Mouse (Mus musculus): ENCODE data around the gene Tmem214. TPM values are rescaled to one million over a fixed set of nuclear protein-coding genes. Genes with fewer than 3 reads are reported as not detected.
"Not testable (repeated sequence)": the region's sequence is repeated elsewhere in the genome, so short reads cannot be mapped to it uniquely, and the experiment has no call there.

Gene Tmem214
- polyA plus RNA-seq, 1 experiment from 2014 or later: 60.7 TPM

GRCm38 (mm10) chr5:30866871-30867270 lies 941 bp upstream of the Tmem214 start:
- Histone ChIP-seq H3K4me3 (ENCODE audit: low read depth, low read length) (no peak overlapping the region), H3K27me3 (replicated peaks; ENCODE audit: control insufficient read depth, insufficient read depth, low read length) (no peaks in the 10 kb centered on the region), H3K9ac (ENCODE audit: low read length) (no peak overlapping the region), H3K4me1 (replicated peaks; ENCODE audit: control insufficient read depth, insufficient read depth, low read length) (peaks cover 13% of the 10 kb centered on the region), H3K9me3 (ENCODE audit: control insufficient read depth, low read length) (no peaks in the 10 kb centered on the region), H3K27ac (ENCODE audit: low read depth) (no peak overlapping the region), H3K4me2 (ENCODE audit: low read length) (no peak overlapping the region), H3K36me3 (ENCODE audit: control insufficient read depth, insufficient read depth, low read length) (peaks cover 9% of the 10 kb centered on the region)
- ATAC-seq (replicated peaks; ENCODE audit: low FRiP score, low TSS enrichment, low read depth) (no peak), DNase-seq (ENCODE audit: low spot score) (no peak)
- WGBS: 90% methylated on average over 3 of the region's 3 CpGs

GRCm38 (mm10) chr5:30868981-30869380 lies 1.2 kb downstream of the Tmem214 start:
- WGBS: 20% methylated on average over 9 of the region's 9 CpGs
- H3K4me2 ChIP-seq (ENCODE audit: low read length): peak overlapping the region; percentile 61
- ATAC-seq (replicated peaks; ENCODE audit: low FRiP score, low TSS enrichment, low read depth) (peak; percentile 54), DNase-seq (ENCODE audit: low spot score) (no peak)
- H3K36me3 ChIP-seq (ENCODE audit: control insufficient read depth, insufficient read depth, low read length): peaks cover 30% of the 10 kb centered on the region
- H3K4me3 ChIP-seq (ENCODE audit: low read depth, low read length): peak overlapping the region; percentile 95
- H3K9me3 ChIP-seq (ENCODE audit: control insufficient read depth, low read length): no peaks in the 10 kb centered on the region
- no peaks in the 10 kb centered on the region for H3K27me3 ChIP-seq (replicated peaks; ENCODE audit: control insufficient read depth, insufficient read depth, low read length)
- H3K9ac ChIP-seq (ENCODE audit: low read length): peak overlapping the region; percentile 92
- peaks cover 13% of the 10 kb centered on the region for H3K4me1 ChIP-seq (replicated peaks; ENCODE audit: control insufficient read depth, insufficient read depth, low read length)
- H3K27ac ChIP-seq (ENCODE audit: low read depth): no peak overlapping the region

- no peaks in the 10 kb centered on the region for H3K9me3 ChIP-seq (ENCODE audit: control insufficient read depth, low read length)
- H3K4me1 ChIP-seq (replicated peaks; ENCODE audit: control insufficient read depth, insufficient read depth, low read length): peaks cover 13% of the 10 kb centered on the region
- peak overlapping the region; percentile 92 for H3K9ac ChIP-seq (ENCODE audit: low read length)
- 0 out of 2 replicates have a peak overlapping the region, but pooled peaks have one; percentile 2 for H3K27ac ChIP-seq (ENCODE audit: low read depth)
- peak overlapping the region; percentile 61 for H3K4me2 ChIP-seq (ENCODE audit: low read length)
- H3K27me3 ChIP-seq (replicated peaks; ENCODE audit: control insufficient read depth, insufficient read depth, low read length): no peaks in the 10 kb centered on the region
- H3K4me3 ChIP-seq (ENCODE audit: low read depth, low read length): peak overlapping the region; percentile 95
- ATAC-seq (replicated peaks; ENCODE audit: low FRiP score, low TSS enrichment, low read depth) (peak; percentile 91), DNase-seq (ENCODE audit: low spot score) (peak; percentile 96)
- WGBS: under 1% methylated on average over 63 of the region's 63 CpGs
- H3K36me3 ChIP-seq (ENCODE audit: control insufficient read depth, insufficient read depth, low read length): peaks cover 36% of the 10 kb centered on the region
Observed at GRCm38 (mm10) chr5:30869405-30870130, 1.8 kb downstream of the Tmem214 start.

- H3K9ac ChIP-seq (ENCODE audit: low read length): peak overlapping the region; percentile 92
- no peaks in the 10 kb centered on the region for H3K27me3 ChIP-seq (replicated peaks; ENCODE audit: control insufficient read depth, insufficient read depth, low read length)
- ATAC-seq (replicated peaks; ENCODE audit: low FRiP score, low TSS enrichment, low read depth) (no peak), DNase-seq (ENCODE audit: low spot score) (no peak)
- H3K4me1 ChIP-seq (replicated peaks; ENCODE audit: control insufficient read depth, insufficient read depth, low read length): peaks cover 13% of the 10 kb centered on the region
- peak overlapping the region; percentile 95 for H3K4me3 ChIP-seq (ENCODE audit: low read depth, low read length)
- H3K9me3 ChIP-seq (ENCODE audit: control insufficient read depth, low read length): no peaks in the 10 kb centered on the region
- peaks cover 41% of the 10 kb centered on the region for H3K36me3 ChIP-seq (ENCODE audit: control insufficient read depth, insufficient read depth, low read length)
- 0 out of 2 replicates have a peak overlapping the region, but pooled peaks have one; percentile 2 for H3K27ac ChIP-seq (ENCODE audit: low read depth)
- peak overlapping the region; percentile 61 for H3K4me2 ChIP-seq (ENCODE audit: low read length)
- 20% methylated on average over 2 of the region's 2 CpGs for WGBS
Observed at GRCm38 (mm10) chr5:30870131-30870406, 2.3 kb downstream of the Tmem214 start.

- Histone ChIP-seq H3K9me3 (ENCODE audit: control insufficient read depth, low read length) (no peaks in the 10 kb centered on the region), H3K4me2 (ENCODE audit: low read length) (no peak overlapping the region), H3K27me3 (replicated peaks; ENCODE audit: control insufficient read depth, insufficient read depth, low read length) (no peaks in the 10 kb centered on the region), H3K4me3 (ENCODE audit: low read depth, low read length) (no peak overlapping the region), H3K27ac (ENCODE audit: low read depth) (no peak overlapping the region), H3K36me3 (ENCODE audit: control insufficient read depth, insufficient read depth, low read length) (peaks cover 66% of the 10 kb centered on the region), H3K4me1 (replicated peaks; ENCODE audit: control insufficient read depth, insufficient read depth, low read length) (peaks cover 13% of the 10 kb centered on the region), H3K9ac (ENCODE audit: low read length) (no peak overlapping the region)
- ATAC-seq (replicated peaks; ENCODE audit: low FRiP score, low TSS enrichment, low read depth) (no peak), DNase-seq (ENCODE audit: low spot score) (no peak)
- 95% methylated on average over 9 of the region's 9 CpGs for WGBS
Observed at GRCm38 (mm10) chr5:30872574-30872973, 4.8 kb downstream of the Tmem214 start.

- Histone ChIP-seq H3K4me3 (ENCODE audit: low read depth, low read length) (no peak overlapping the region), H3K9ac (ENCODE audit: low read length) (no peak overlapping the region), H3K27ac (ENCODE audit: low read depth) (no peak overlapping the region), H3K9me3 (ENCODE audit: control insufficient read depth, low read length) (no peaks in the 10 kb centered on the region), H3K4me1 (replicated peaks; ENCODE audit: control insufficient read depth, insufficient read depth, low read length) (peaks cover 15% of the 10 kb centered on the region), H3K4me2 (ENCODE audit: low read length) (no peak overlapping the region), H3K36me3 (ENCODE audit: control insufficient read depth, insufficient read depth, low read length) (peaks cover 72% of the 10 kb centered on the region), H3K27me3 (replicated peaks; ENCODE audit: control insufficient read depth, insufficient read depth, low read length) (no peaks in the 10 kb centered on the region)
- 91% methylated on average over 7 of the region's 7 CpGs for WGBS
- DNase-seq (ENCODE audit: low spot score): no peak
- no peak for ATAC-seq (replicated peaks; ENCODE audit: low FRiP score, low TSS enrichment, low read depth)
Observed at GRCm38 (mm10) chr5:30874365-30874764, 6.6 kb downstream of the Tmem214 start.

- Histone ChIP-seq H3K36me3 (ENCODE audit: control insufficient read depth, insufficient read depth, low read length) (peaks cover 46% of the 10 kb centered on the region), H3K27me3 (replicated peaks; ENCODE audit: control insufficient read depth, insufficient read depth, low read length) (no peaks in the 10 kb centered on the region), H3K4me1 (replicated peaks; ENCODE audit: control insufficient read depth, insufficient read depth, low read length) (peaks cover 10% of the 10 kb centered on the region), H3K27ac (ENCODE audit: low read depth) (no peak overlapping the region), H3K9ac (ENCODE audit: low read length) (no peak overlapping the region), H3K9me3 (ENCODE audit: control insufficient read depth, low read length) (no peaks in the 10 kb centered on the region), H3K4me2 (ENCODE audit: low read length) (no peak overlapping the region), H3K4me3 (ENCODE audit: low read depth, low read length) (no peak overlapping the region)
- ATAC-seq (replicated peaks; ENCODE audit: low FRiP score, low TSS enrichment, low read depth) (peak; percentile 45), DNase-seq (ENCODE audit: low spot score) (no peak)
- whole genome bisulfite sequencing: 22% methylated on average over 6 of the region's 6 CpGs
Observed at GRCm38 (mm10) chr5:30878616-30879015, 10.8 kb downstream of the Tmem214 start.

- 52% methylated on average over 5 of the region's 5 CpGs for WGBS
- no peak for ATAC-seq (replicated peaks; ENCODE audit: low FRiP score, low TSS enrichment, low read depth)
- no peaks in the 10 kb centered on the region for H3K27me3 ChIP-seq (replicated peaks; ENCODE audit: control insufficient read depth, insufficient read depth, low read length)
- no peak overlapping the region for H3K27ac ChIP-seq (ENCODE audit: low read depth)
- H3K9me3 ChIP-seq (ENCODE audit: control insufficient read depth, low read length): no peaks in the 10 kb centered on the region
- H3K9ac ChIP-seq (ENCODE audit: low read length): no peak overlapping the region
- peaks cover 37% of the 10 kb centered on the region for H3K36me3 ChIP-seq (ENCODE audit: control insufficient read depth, insufficient read depth, low read length)
- H3K4me3 ChIP-seq (ENCODE audit: low read depth, low read length): no peak overlapping the region
- no peak overlapping the region for H3K4me2 ChIP-seq (ENCODE audit: low read length)
- H3K4me1 ChIP-seq (replicated peaks; ENCODE audit: control insufficient read depth, insufficient read depth, low read length): peaks cover 10% of the 10 kb centered on the region
- no peak for DNase-seq (ENCODE audit: low spot score)
Observed at GRCm38 (mm10) chr5:30879347-30879943, 11.6 kb downstream of the Tmem214 start.

GRCm38 (mm10) chr5:30881839-30882238 lies 14.0 kb downstream of the Tmem214 start:
- H3K9me3 ChIP-seq (ENCODE audit: control insufficient read depth, low read length); H3K4me3 ChIP-seq (ENCODE audit: low read depth, low read length); H3K4me1 ChIP-seq (replicated peaks; ENCODE audit: control insufficient read depth, insufficient read depth, low read length); ATAC-seq (replicated peaks; ENCODE audit: low FRiP score, low TSS enrichment, low read depth); H3K4me2 ChIP-seq (ENCODE audit: low read length); H3K27ac ChIP-seq (ENCODE audit: low read depth); DNase-seq (ENCODE audit: low spot score); H3K9ac ChIP-seq (ENCODE audit: low read length); H3K27me3 ChIP-seq (replicated peaks; ENCODE audit: control insufficient read depth, insufficient read depth, low read length): not testable (repeated sequence)
- H3K36me3 ChIP-seq (ENCODE audit: control insufficient read depth, insufficient read depth, low read length): peaks cover 13% of the 10 kb centered on the region
- 82% methylated on average over 4 of the region's 4 CpGs for WGBS

Measured in intestine, embryonic 14.5 days (tissue).